Mouse (Mus musculus) E14TG2a.4 (cell line): Measurements from ENCODE around the gene Ahnak.

Experiments used
- CTCF ChIP-seq: conservative IDR thresholded peaks from 2 replicates; pipeline ENCODE4 v1.5.1; 2014; ENCODE audit warnings: low read length
- POU5F1 ChIP-seq: IDR thresholded peaks from 2 replicates; pipeline ENCODE4 v1.6.1; 2014; ENCODE audit warnings: low read length, borderline replicate concordance

- no peak for TF ChIP-seq CTCF
- no peak for TF ChIP-seq POU5F1
These were observed 39.3 kb downstream of the Ahnak start for GRCm38 (mm10) chr19:9028375-9028774.
